Mouse (Mus musculus) megakaryocyte, embryonic 14.5 days (primary cell): ENCODE measurements around the gene Patl2.

Experiments used
- FLI1 ChIP-seq: IDR thresholded peaks from 2 replicates; pipeline ENCODE4 v1.6.1; 2012; ENCODE audit warnings: low read length, inconsistent platforms, mixed read lengths
- GATA1 ChIP-seq: IDR thresholded peaks from 3 replicates; pipeline ENCODE4 v1.6.1; 2012; ENCODE audit warnings: mixed read lengths, low read length, inconsistent platforms, borderline replicate concordance

- TF ChIP-seq GATA1, result no peak
- no peak for TF ChIP-seq FLI1
These were observed 83.9 kb downstream of the Patl2 start for GRCm38 (mm10) chr2:122102070-122102469.
